Mouse (Mus musculus) MEL (cell line): ENCODE results near the gene Slc9a7. TPM values are rescaled to one million over a fixed set of nuclear protein-coding genes. Genes with fewer than 3 reads are reported as not detected.

Source experiments
- DNase-seq: peaks from one replicate; pipeline ENCODE4 v3.0.0; 2011; ENCODE audit warnings: low read depth, low spot score
- H3K27ac ChIP-seq: 2 replicates; pipeline ENCODE4 v1.5.1; 2012; ENCODE audit warnings: low read depth, mild to moderate bottlenecking, control low read depth, low read length, moderate library complexity; ENCODE audit not compliant: control insufficient read depth
- H3K27me3 ChIP-seq, 2 experiments: fragments of 150-350 bp in 1 of 2; sonication (generic) in 1 of 2; 2 replicates each; pipeline ENCODE4 v1.6.1; 2012; ENCODE audit warnings: low read length in 2 of 2, mild to moderate bottlenecking in 2 of 2, improper control_type of control experiment in 1 of 2, moderate library complexity in 1 of 2; ENCODE audit not compliant: insufficient read depth in 2 of 2, control insufficient read depth in 1 of 2
- H3K36me3 ChIP-seq, 2 experiments: 2 replicates each; pipeline ENCODE4 v1.6.1; 2012 to 2014; ENCODE audit warnings: low read length in 2 of 2, improper control_type of control experiment in 1 of 2, inconsistent platforms in 1 of 2, mild to moderate bottlenecking in 1 of 2; ENCODE audit not compliant: insufficient read depth in 2 of 2, control insufficient read depth in 1 of 2
- H3K4me1 ChIP-seq, 2 experiments: fragments of 150-350 bp in 1 of 2; sonication (generic) in 1 of 2; 2 replicates each; pipeline ENCODE4 v1.6.1; 2012; ENCODE audit warnings: low read length in 2 of 2, improper control_type of control experiment in 1 of 2, mild to moderate bottlenecking in 1 of 2; ENCODE audit not compliant: insufficient read depth in 2 of 2, control insufficient read depth in 1 of 2
- H3K4me3 ChIP-seq, 2 experiments: fragments of 150-350 bp in 1 of 2; sonication (generic) in 1 of 2; 2 replicates each; pipeline ENCODE4 v1.5.1; 2012; ENCODE audit warnings: low read depth in 2 of 2, low read length in 2 of 2, mild to moderate bottlenecking in 2 of 2, moderate library complexity in 2 of 2, control low read depth in 1 of 2, improper control_type of control experiment in 1 of 2; ENCODE audit not compliant: control insufficient read depth in 1 of 2, insufficient read depth in 1 of 2
- H3K79me2 ChIP-seq: 2 replicates; pipeline ENCODE4 v1.6.1; 2012; ENCODE audit warnings: mild to moderate bottlenecking, low read length, moderate library complexity; ENCODE audit not compliant: control insufficient read depth, poor library complexity, insufficient read depth
- H3K9ac ChIP-seq: 2 replicates; pipeline ENCODE4 v1.6.1; 2012; ENCODE audit warnings: low read depth, mild to moderate bottlenecking, control low read depth, low read length, moderate library complexity; ENCODE audit not compliant: control insufficient read depth, poor library complexity, severe bottlenecking
- H3K9me3 ChIP-seq: fragments of 150-350 bp; sonication (generic); replicated peaks from 2 replicates; pipeline ENCODE4 v1.6.1; 2012; ENCODE audit warnings: mild to moderate bottlenecking, low read length, improper control_type of control experiment, moderate library complexity; ENCODE audit not compliant: insufficient read depth
- ELF1 ChIP-seq: IDR thresholded peaks from 2 replicates; pipeline ENCODE4 v1.6.1; 2014; ENCODE audit warnings: low read depth, mild to moderate bottlenecking, inconsistent platforms, low read length, improper control_type of control experiment, moderate library complexity
- GABPA ChIP-seq: IDR thresholded peaks from 2 replicates; pipeline ENCODE4 v1.6.1; 2012; ENCODE audit warnings: low read depth, mild to moderate bottlenecking, inconsistent platforms, low read length, improper control_type of control experiment, moderate library complexity
- HCFC1 ChIP-seq: IDR thresholded peaks from 2 replicates; pipeline ENCODE4 v1.6.1; 2012; ENCODE audit warnings: low read depth, mild to moderate bottlenecking, inconsistent platforms, low read length, improper control_type of control experiment, moderate library complexity
- KAT2A ChIP-seq: conservative IDR thresholded peaks from 2 replicates; pipeline ENCODE4 v1.6.1; 2012; ENCODE audit warnings: low read depth, low read length, improper control_type of control experiment, inconsistent platforms
- MAFK ChIP-seq: IDR thresholded peaks from 2 replicates; pipeline ENCODE4 v1.6.1; 2011; ENCODE audit warnings: low read depth, mild to moderate bottlenecking, low read length, improper control_type of control experiment, borderline replicate concordance
- MAZ ChIP-seq: IDR thresholded peaks from 2 replicates; pipeline ENCODE4 v1.6.1; 2012; ENCODE audit warnings: low read depth, mild to moderate bottlenecking, inconsistent platforms, low read length, improper control_type of control experiment
- MEF2A ChIP-seq: IDR thresholded peaks from 2 replicates; pipeline ENCODE4 v1.6.1; 2014; ENCODE audit warnings: low read depth, mild to moderate bottlenecking, inconsistent platforms, low read length, improper control_type of control experiment; ENCODE audit not compliant: poor library complexity, insufficient replicate concordance, severe bottlenecking; ENCODE audit errors: extremely low read depth
- MYC ChIP-seq: IDR thresholded peaks from 2 replicates; pipeline ENCODE4 v1.6.1; 2011; ENCODE audit warnings: low read depth, mild to moderate bottlenecking, low read length, improper control_type of control experiment, moderate library complexity
- NELFE ChIP-seq: IDR thresholded peaks from 2 replicates; pipeline ENCODE4 v1.6.1; 2011; ENCODE audit warnings: low read depth, low read length, improper control_type of control experiment
- POLR2AphosphoS5 ChIP-seq: IDR thresholded peaks from 2 replicates; pipeline ENCODE4 v1.6.1; 2012; ENCODE audit warnings: low read depth, borderline replicate concordance, mild to moderate bottlenecking, inconsistent platforms, low read length, moderate library complexity, mixed read lengths
- RAD21 ChIP-seq: IDR thresholded peaks from 2 replicates; pipeline ENCODE4 v1.6.1; 2011; ENCODE audit warnings: mild to moderate bottlenecking, low read depth, low read length, improper control_type of control experiment
- RCOR1 ChIP-seq: IDR thresholded peaks from 2 replicates; pipeline ENCODE4 v1.6.1; 2012; ENCODE audit warnings: low read depth, mild to moderate bottlenecking, inconsistent platforms, low read length, improper control_type of control experiment
- TAL1 ChIP-seq: IDR thresholded peaks from 2 replicates; pipeline ENCODE4 v1.6.1; 2012; ENCODE audit warnings: mild to moderate bottlenecking, inconsistent platforms, low read length, moderate library complexity, mixed read lengths
- TCF12 ChIP-seq: IDR thresholded peaks from 2 replicates; pipeline ENCODE4 v1.6.1; 2014; ENCODE audit warnings: low read depth, mild to moderate bottlenecking, inconsistent platforms, low read length, improper control_type of control experiment, moderate library complexity
- UBTF ChIP-seq: IDR thresholded peaks from 2 replicates; pipeline ENCODE4 v1.6.1; 2012; ENCODE audit warnings: low read depth, mild to moderate bottlenecking, inconsistent platforms, low read length, improper control_type of control experiment, moderate library complexity, borderline replicate concordance; ENCODE audit not compliant: insufficient read depth
- USF1 ChIP-seq: IDR thresholded peaks from 2 replicates; pipeline ENCODE4 v1.6.1; 2014; ENCODE audit warnings: low read depth, mild to moderate bottlenecking, inconsistent platforms, low read length, improper control_type of control experiment, moderate library complexity
- ZKSCAN1 ChIP-seq: IDR thresholded peaks from 2 replicates; pipeline ENCODE4 v1.6.1; 2012; ENCODE audit warnings: low read depth, mild to moderate bottlenecking, inconsistent platforms, low read length, improper control_type of control experiment, moderate library complexity
- polyA plus RNA-seq, 2 experiments: library from polyadenylated mRNA; stranded (reverse) in 1 of 2; unstranded in 1 of 2; fragments of >175 nt in 1 of 2; fragments of >200 nt in 1 of 2; gene quantifications; 2 replicates each; pipeline versions ENCODE4 v1.2.1 to v1.2.4; 2012; ENCODE audit warnings: low replicate concordance in 2 of 2, low read depth in 1 of 2; ENCODE audit not compliant: insufficient read length in 2 of 2, insufficient read depth in 1 of 2, missing spikeins in 1 of 2
- total RNA-seq: library from RNA; depleted of rRNA; stranded (reverse); fragments of 300-350 nt; gene quantifications from 2 replicates; pipeline ENCODE4 v1.2.3, GENCODE M21; 2012

The Slc9a7 gene
- total and polyA plus RNA-seq, 3 experiments: not detected

- no peak overlapping the region for H3K4me3 ChIP-seq
- no peaks in the 10 kb centered on the region for H3K79me2 ChIP-seq
- TF ChIP-seq TCF12 (no peak), TAL1 (no peak), UBTF (no peak), MEF2A (no peak), ELF1 (no peak), NELFE (no peak), HCFC1 (no peak), MAZ (no peak)
- H3K9me3 ChIP-seq: no peaks in the 10 kb centered on the region
- no peaks in the 10 kb centered on the region for H3K4me1 ChIP-seq
- no peaks in the 10 kb centered on the region for H3K36me3 ChIP-seq
- no peak overlapping the region for H3K9ac ChIP-seq
- peaks cover 5 to 7% of the 10 kb centered on the region in 2 experiments; a peak in 3 of 4 replicates for H3K27me3 ChIP-seq
- DNase-seq: peak; percentile 29
- H3K27ac ChIP-seq: no peak overlapping the region
These were observed 2.9 kb downstream of the Slc9a7 start for GRCm38 (mm10) chrX:20288674-20289073.

- peaks cover 2 to 3% of the 10 kb centered on the region in 2 experiments; a peak in 2 of 4 replicates for H3K27me3 ChIP-seq
- no peak overlapping the region for H3K9ac ChIP-seq
- no peak for DNase-seq
- no peak overlapping the region for H3K4me3 ChIP-seq
- H3K27ac ChIP-seq: no peak overlapping the region
- TF ChIP-seq POLR2AphosphoS5 (no peak), USF1 (no peak), ZKSCAN1 (no peak), MYC (no peak), RCOR1 (no peak), RAD21 (no peak)
- TF ChIP-seq, all 39 proteins: peak for 0
- Histone ChIP-seq H3K36me3 (no peaks in the 10 kb centered on the region), H3K4me1 (no peaks in the 10 kb centered on the region), H3K79me2 (no peaks in the 10 kb centered on the region), H3K9me3 (no peaks in the 10 kb centered on the region)
These were observed 5.4 kb downstream of the Slc9a7 start for GRCm38 (mm10) chrX:20286254-20286653.

GRCm38 (mm10) chrX:20279424-20279823 lies 12.2 kb downstream of the Slc9a7 start:
- H3K27ac ChIP-seq: no peak overlapping the region
- no peaks in the 10 kb centered on the region for H3K4me1 ChIP-seq
- TF ChIP-seq MAZ: no peak
- TF ChIP-seq RAD21: no peak
- TF ChIP-seq GABPA: no peak
- no peak for TF ChIP-seq MAFK
- TF ChIP-seq KAT2A: no peak
- TF ChIP-seq HCFC1: no peak
- no peak for TF ChIP-seq USF1
- no peak for TF ChIP-seq UBTF
- H3K4me3 ChIP-seq: no peak overlapping the region
- DNase-seq: no peak
- no peaks in the 10 kb centered on the region for H3K9me3 ChIP-seq
- no peaks in the 10 kb centered on the region; a peak in 1 of 4 replicates for H3K27me3 ChIP-seq
- no peaks in the 10 kb centered on the region for H3K79me2 ChIP-seq
- H3K9ac ChIP-seq: no peak overlapping the region
- no peaks in the 10 kb centered on the region for H3K36me3 ChIP-seq
